Mouse (Mus musculus): Measurements from ENCODE around the gene Prune2. TPM values are rescaled to one million over a fixed set of nuclear protein-coding genes. Genes with fewer than 3 reads are reported as not detected.

Prune2 gene
- polyA plus RNA-seq, 1 experiment: 0.48 TPM

DNA sequence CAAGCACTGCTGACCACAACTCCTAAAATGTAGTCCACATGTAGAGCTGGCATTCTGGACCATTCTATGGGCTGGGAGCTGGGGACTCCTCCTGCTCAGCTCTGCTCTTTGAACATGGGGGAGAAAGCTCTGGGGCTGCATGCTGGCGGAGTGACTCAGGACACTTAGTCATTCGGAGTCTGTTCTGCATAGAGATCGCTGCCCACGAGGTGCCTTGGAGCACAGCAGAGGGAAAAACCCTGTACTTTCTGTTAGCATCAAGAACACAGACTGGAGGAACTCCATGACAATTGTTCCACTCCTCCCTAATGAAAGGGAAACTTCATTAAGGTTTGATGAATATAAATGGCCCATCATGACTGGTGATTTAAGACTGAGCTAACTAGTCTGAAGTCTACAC, 68.8 kb downstream of the Prune2 start:
- no peaks in the 10 kb centered on the region for H3K4me1 ChIP-seq (ENCODE audit: control insufficient read depth, insufficient read depth, low read length)
- 63% methylated on average over 4 of the region's 4 CpGs for WGBS
- H3K36me3 ChIP-seq (ENCODE audit: control insufficient read depth, insufficient read depth, low read length): no peaks in the 10 kb centered on the region
- H3K4me3 ChIP-seq (ENCODE audit: insufficient read depth, low read depth, low read length): no peak overlapping the region
- DNase-seq: no peak
- TF ChIP-seq POLR2A (IDR thresholded peaks at IDR 0.05; ENCODE audit: low read depth, low read length): no peak
- no peak for TF ChIP-seq CTCF (conservative IDR thresholded peaks at IDR 0.05; ENCODE audit: insufficient read depth, insufficient read length, low read depth, low read length)
- no peaks in the 10 kb centered on the region for H3K27me3 ChIP-seq (replicated peaks; ENCODE audit: control insufficient read depth, insufficient read depth, low read length)
- no peak overlapping the region for H3K27ac ChIP-seq (ENCODE audit: insufficient read depth, low read depth, low read length)

- Histone ChIP-seq H3K4me3 (ENCODE audit: insufficient read depth, low read depth, low read length) (no peak overlapping the region), H3K27me3 (replicated peaks; ENCODE audit: control insufficient read depth, insufficient read depth, low read length) (no peaks in the 10 kb centered on the region), H3K4me1 (ENCODE audit: control insufficient read depth, insufficient read depth, low read length) (no peaks in the 10 kb centered on the region), H3K36me3 (ENCODE audit: control insufficient read depth, insufficient read depth, low read length) (no peaks in the 10 kb centered on the region), H3K27ac (ENCODE audit: insufficient read depth, low read depth, low read length) (no peak overlapping the region)
- DNase-seq: peak; percentile 52
- 4% methylated on average over 3 of the region's 3 CpGs for WGBS
- TF ChIP-seq CTCF (conservative IDR thresholded peaks at IDR 0.05; ENCODE audit: insufficient read depth, insufficient read length, low read depth, low read length) (peak; percentile 68), POLR2A (IDR thresholded peaks at IDR 0.05; ENCODE audit: low read depth, low read length) (no peak)
Measured at GRCm38 (mm10) chr19:17030276-17030675, 74.4 kb downstream of the Prune2 start.

- Histone ChIP-seq H3K4me1 (ENCODE audit: control insufficient read depth, insufficient read depth, low read length) (no peaks in the 10 kb centered on the region), H3K4me3 (ENCODE audit: insufficient read depth, low read depth, low read length) (no peak overlapping the region), H3K36me3 (ENCODE audit: control insufficient read depth, insufficient read depth, low read length) (no peaks in the 10 kb centered on the region), H3K27ac (ENCODE audit: insufficient read depth, low read depth, low read length) (no peak overlapping the region), H3K27me3 (replicated peaks; ENCODE audit: control insufficient read depth, insufficient read depth, low read length) (no peaks in the 10 kb centered on the region)
- no peak for DNase-seq
- WGBS: 58% methylated on average over 3 of the region's 3 CpGs
- no peak for TF ChIP-seq CTCF (conservative IDR thresholded peaks at IDR 0.05; ENCODE audit: insufficient read depth, insufficient read length, low read depth, low read length)
- TF ChIP-seq POLR2A (IDR thresholded peaks at IDR 0.05; ENCODE audit: low read depth, low read length): no peak
Measured at GRCm38 (mm10) chr19:17032314-17032713, 76.4 kb downstream of the Prune2 start.

- 85% methylated on average over 4 of the region's 4 CpGs for WGBS
Measured at GRCm38 (mm10) chr19:17046961-17047360, 91.0 kb downstream of the Prune2 start.

GRCm38 (mm10) chr19:17055892-17056291, 100.0 kb downstream of the Prune2 start:
- TF ChIP-seq CTCF (conservative IDR thresholded peaks at IDR 0.05; ENCODE audit: insufficient read depth, insufficient read length, low read depth, low read length) (no peak), POLR2A (IDR thresholded peaks at IDR 0.05; ENCODE audit: low read depth, low read length) (no peak)
- WGBS: 50% methylated on average over 3 of the region's 3 CpGs
- Histone ChIP-seq H3K36me3 (ENCODE audit: control insufficient read depth, insufficient read depth, low read length) (no peaks in the 10 kb centered on the region), H3K27ac (ENCODE audit: insufficient read depth, low read depth, low read length) (no peak overlapping the region), H3K27me3 (replicated peaks; ENCODE audit: control insufficient read depth, insufficient read depth, low read length) (no peaks in the 10 kb centered on the region; the same call in 1 of the 2 replicates), H3K4me1 (ENCODE audit: control insufficient read depth, insufficient read depth, low read length) (no peaks in the 10 kb centered on the region), H3K4me3 (ENCODE audit: insufficient read depth, low read depth, low read length) (no peak overlapping the region)
- DNase-seq: no peak

More at GRCm38 (mm10) chr19:17046961-17047360, 91.0 kb downstream of the Prune2 start:
- Histone ChIP-seq H3K27me3 (replicated peaks; ENCODE audit: control insufficient read depth, insufficient read depth, low read length) (no peaks in the 10 kb centered on the region), H3K36me3 (ENCODE audit: control insufficient read depth, insufficient read depth, low read length) (no peaks in the 10 kb centered on the region), H3K27ac (ENCODE audit: insufficient read depth, low read depth, low read length) (no peak overlapping the region), H3K4me3 (ENCODE audit: insufficient read depth, low read depth, low read length) (no peak overlapping the region), H3K4me1 (ENCODE audit: control insufficient read depth, insufficient read depth, low read length) (no peaks in the 10 kb centered on the region)
- TF ChIP-seq POLR2A (IDR thresholded peaks at IDR 0.05; ENCODE audit: low read depth, low read length): no peak
- DNase-seq: no peak

DNA sequence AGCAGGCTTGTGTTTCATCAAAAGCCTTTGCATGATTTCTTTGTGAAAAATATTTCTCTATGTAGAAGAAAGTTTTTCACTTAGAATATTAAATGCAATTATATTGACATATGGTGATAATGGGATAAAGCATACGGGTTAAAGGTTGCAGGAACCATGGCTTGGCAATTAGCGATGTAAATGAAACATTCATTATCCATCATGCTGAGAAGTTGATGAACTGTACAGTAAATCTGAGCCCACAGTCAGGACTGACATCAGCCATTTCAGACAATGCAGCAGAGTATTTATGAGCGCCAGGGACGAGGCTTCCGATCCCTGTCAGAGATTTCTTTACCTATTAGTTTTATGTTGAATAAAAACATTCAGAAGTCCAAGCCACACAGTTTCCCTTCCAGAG, 104.2 kb downstream of the Prune2 start:
- no peak overlapping the region for H3K4me3 ChIP-seq (ENCODE audit: insufficient read depth, low read depth, low read length)
- 59% methylated on average over 5 of the region's 5 CpGs for WGBS
- no peaks in the 10 kb centered on the region for H3K4me1 ChIP-seq (ENCODE audit: control insufficient read depth, insufficient read depth, low read length)
- no peak for DNase-seq
- no peaks in the 10 kb centered on the region; the same call in 1 of the 2 replicates for H3K27me3 ChIP-seq (replicated peaks; ENCODE audit: control insufficient read depth, insufficient read depth, low read length)
- H3K27ac ChIP-seq (ENCODE audit: insufficient read depth, low read depth, low read length): no peak overlapping the region
- no peak for TF ChIP-seq CTCF (conservative IDR thresholded peaks at IDR 0.05; ENCODE audit: insufficient read depth, insufficient read length, low read depth, low read length)
- H3K36me3 ChIP-seq (ENCODE audit: control insufficient read depth, insufficient read depth, low read length): no peaks in the 10 kb centered on the region

DNA sequence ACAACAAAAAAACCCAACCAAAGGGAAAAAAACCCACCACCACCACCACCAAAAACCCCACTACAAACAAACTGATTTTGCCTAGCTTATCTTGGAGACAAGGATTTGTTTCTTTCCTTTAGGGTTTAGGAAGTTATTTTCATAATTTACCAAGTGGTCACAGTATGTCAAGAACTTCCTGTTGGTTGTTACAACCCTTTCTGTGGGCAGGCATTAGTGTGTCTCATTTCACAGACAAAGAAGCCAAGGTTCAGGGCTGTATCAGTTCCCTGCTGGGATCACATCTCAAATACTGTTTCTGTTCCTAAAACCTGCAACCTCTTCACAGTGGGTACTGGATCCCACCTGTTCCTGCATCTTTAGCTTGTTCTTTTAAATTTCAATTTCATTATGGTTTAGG, 108.5 kb downstream of the Prune2 start:
- Histone ChIP-seq H3K27me3 (replicated peaks; ENCODE audit: control insufficient read depth, insufficient read depth, low read length) (no peaks in the 10 kb centered on the region), H3K4me1 (ENCODE audit: control insufficient read depth, insufficient read depth, low read length) (no peaks in the 10 kb centered on the region), H3K36me3 (ENCODE audit: control insufficient read depth, insufficient read depth, low read length) (no peaks in the 10 kb centered on the region), H3K27ac (ENCODE audit: insufficient read depth, low read depth, low read length) (no peak overlapping the region), H3K4me3 (ENCODE audit: insufficient read depth, low read depth, low read length) (no peak overlapping the region)
- DNase-seq: no peak
- no peak for TF ChIP-seq CTCF (conservative IDR thresholded peaks at IDR 0.05; ENCODE audit: insufficient read depth, insufficient read length, low read depth, low read length)
- TF ChIP-seq POLR2A (IDR thresholded peaks at IDR 0.05; ENCODE audit: low read depth, low read length): no peak

GRCm38 (mm10) chr19:17069067-17069466, 113.1 kb downstream of the Prune2 start:
- Histone ChIP-seq H3K36me3 (ENCODE audit: control insufficient read depth, insufficient read depth, low read length) (no peaks in the 10 kb centered on the region), H3K27me3 (replicated peaks; ENCODE audit: control insufficient read depth, insufficient read depth, low read length) (no peaks in the 10 kb centered on the region; the same call in 1 of the 2 replicates), H3K4me3 (ENCODE audit: insufficient read depth, low read depth, low read length) (no peak overlapping the region), H3K4me1 (ENCODE audit: control insufficient read depth, insufficient read depth, low read length) (no peaks in the 10 kb centered on the region), H3K27ac (ENCODE audit: insufficient read depth, low read depth, low read length) (no peak overlapping the region)
- no peak for TF ChIP-seq POLR2A (IDR thresholded peaks at IDR 0.05; ENCODE audit: low read depth, low read length)
- TF ChIP-seq CTCF (conservative IDR thresholded peaks at IDR 0.05; ENCODE audit: insufficient read depth, insufficient read length, low read depth, low read length): no peak
- 93% methylated on average over 7 of the region's 7 CpGs for WGBS
- no peak for DNase-seq
